Mouse (Mus musculus): ENCODE measurements around the gene Slc9a3.

DNA sequence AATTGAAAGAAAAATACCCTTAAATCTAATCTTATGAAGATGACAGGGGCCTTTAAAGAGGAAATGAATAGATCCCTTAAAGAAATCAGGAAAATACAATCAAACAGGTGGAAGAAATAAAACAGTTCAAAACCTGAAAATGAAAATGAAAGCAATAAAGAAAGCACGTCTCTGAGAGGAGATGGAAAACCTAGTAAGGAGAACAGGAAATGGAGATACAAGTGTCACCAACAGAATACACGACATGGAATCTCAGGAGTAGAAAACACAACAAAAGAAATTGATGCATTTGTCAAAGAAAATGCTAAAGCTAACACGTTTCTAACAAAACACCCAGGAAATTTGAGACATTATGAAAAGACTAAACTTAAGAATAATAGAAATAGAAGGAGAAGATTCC, 75.2 kb downstream of the Slc9a3 start:
- TF ChIP-seq CTCF (IDR thresholded peaks at IDR 0.05; ENCODE audit: low read depth) (no peak), EP300 (IDR thresholded peaks at IDR 0.05; ENCODE audit: low read depth) (no peak)

Measured in heart, postnatal 0 days (tissue).